Mouse (Mus musculus) ovary, postnatal 10 days (tissue): ENCODE results near the gene Klhl29.

ENCODE experiments used
- DNase-seq: peaks from one replicate; pipeline ENCODE4 v3.0.0; 2022; ENCODE audit warnings: low spot score

The Klhl29 gene

GRCm38 (mm10) chr12:5301841-5302240, 73.6 kb downstream of the Klhl29 start:
- no peak for DNase-seq

GRCm38 (mm10) chr12:5296422-5296821, 79.1 kb downstream of the Klhl29 start:
- DNase-seq: no peak

GRCm38 (mm10) chr12:5292316-5292715, 83.2 kb downstream of the Klhl29 start:
- no peak for DNase-seq

- DNase-seq: no peak
Observed at GRCm38 (mm10) chr12:5285579-5285978, 89.9 kb downstream of the Klhl29 start.

GRCm38 (mm10) chr12:5284961-5285360, 90.5 kb downstream of the Klhl29 start:
- DNase-seq: no peak

GRCm38 (mm10) chr12:5283654-5284053, 91.8 kb downstream of the Klhl29 start:
- no peak for DNase-seq

- DNase-seq: no peak
Observed at GRCm38 (mm10) chr12:5282611-5283010, 92.9 kb downstream of the Klhl29 start.

- no peak for DNase-seq
Observed at GRCm38 (mm10) chr12:5279873-5280272, 95.6 kb downstream of the Klhl29 start.

GRCm38 (mm10) chr12:5277028-5277427, 98.5 kb downstream of the Klhl29 start:
- DNase-seq: no peak

- DNase-seq: no peak
Observed at GRCm38 (mm10) chr12:5275507-5275936, 100.0 kb downstream of the Klhl29 start.

GRCm38 (mm10) chr12:5274519-5274944, 101.0 kb downstream of the Klhl29 start:
- DNase-seq: no peak

- no peak for DNase-seq
Observed at GRCm38 (mm10) chr12:5273316-5274047, 102.0 kb downstream of the Klhl29 start.

- no peak for DNase-seq
Observed at GRCm38 (mm10) chr12:5270527-5270926, 105.0 kb downstream of the Klhl29 start.

- DNase-seq: no peak
Observed at GRCm38 (mm10) chr12:5269936-5270335, 105.5 kb downstream of the Klhl29 start.

GRCm38 (mm10) chr12:5269061-5269460, 106.4 kb downstream of the Klhl29 start:
- no peak for DNase-seq

- no peak for DNase-seq
Observed at GRCm38 (mm10) chr12:5268188-5268612, 107.3 kb downstream of the Klhl29 start.

- no peak for DNase-seq
Observed at GRCm38 (mm10) chr12:5267271-5268187, 108.0 kb downstream of the Klhl29 start.

GRCm38 (mm10) chr12:5266773-5267172, 108.7 kb downstream of the Klhl29 start:
- no peak for DNase-seq

- no peak for DNase-seq
Observed at GRCm38 (mm10) chr12:5261476-5261875, 114.0 kb downstream of the Klhl29 start.

- no peak for DNase-seq
Observed at GRCm38 (mm10) chr12:5258779-5259178, 116.7 kb downstream of the Klhl29 start.

GRCm38 (mm10) chr12:5257174-5257573, 118.3 kb downstream of the Klhl29 start:
- DNase-seq: no peak

- no peak for DNase-seq
Observed at GRCm38 (mm10) chr12:5255079-5255478, 120.4 kb downstream of the Klhl29 start.
